Mouse (Mus musculus): ENCODE measurements around the gene Foxo4.

The Foxo4 gene

DNA sequence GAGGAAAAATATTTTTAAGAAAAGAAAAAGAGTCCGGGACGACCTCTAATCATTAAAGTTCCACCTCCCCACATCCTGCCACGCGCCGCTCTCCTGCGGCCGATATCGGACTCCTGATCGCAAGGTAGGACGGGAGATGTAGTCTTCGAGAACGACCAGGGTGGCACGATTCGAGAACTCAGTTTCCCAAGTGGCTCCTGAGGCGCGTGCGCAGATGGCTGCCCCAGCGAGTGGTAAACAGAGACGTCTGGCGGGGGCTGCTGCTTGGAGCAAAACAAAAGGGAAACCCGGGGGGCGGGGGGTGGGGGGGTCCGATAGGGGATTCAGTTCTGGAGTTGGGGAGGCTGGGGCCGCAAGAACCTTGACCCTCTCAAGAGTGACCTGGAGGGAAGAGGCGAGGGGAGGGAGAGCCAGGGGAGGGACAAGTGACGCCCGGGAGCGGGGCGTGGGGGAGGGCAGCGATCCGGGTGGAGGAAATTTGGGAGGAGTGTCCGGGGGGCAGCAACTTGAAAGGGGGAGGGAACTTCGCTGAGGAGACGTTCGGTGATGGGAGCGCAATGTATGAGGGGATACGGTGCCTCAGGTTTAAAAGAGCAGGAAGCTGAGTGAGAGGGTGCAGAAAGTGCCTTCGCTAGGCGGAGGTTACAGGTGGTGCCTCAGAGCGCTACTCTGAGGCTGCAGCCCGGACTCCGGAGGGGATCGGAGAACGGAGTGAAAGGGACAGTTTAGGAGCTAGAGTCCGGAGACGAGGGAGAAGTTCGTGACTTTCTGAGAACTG lies at the start of gene Foxo4:
TSS of gene Foxo4 (plus strand) at position 577 of the 778 bp plus-strand sequence.
- peak; percentile 92 for DNase-seq

DNA sequence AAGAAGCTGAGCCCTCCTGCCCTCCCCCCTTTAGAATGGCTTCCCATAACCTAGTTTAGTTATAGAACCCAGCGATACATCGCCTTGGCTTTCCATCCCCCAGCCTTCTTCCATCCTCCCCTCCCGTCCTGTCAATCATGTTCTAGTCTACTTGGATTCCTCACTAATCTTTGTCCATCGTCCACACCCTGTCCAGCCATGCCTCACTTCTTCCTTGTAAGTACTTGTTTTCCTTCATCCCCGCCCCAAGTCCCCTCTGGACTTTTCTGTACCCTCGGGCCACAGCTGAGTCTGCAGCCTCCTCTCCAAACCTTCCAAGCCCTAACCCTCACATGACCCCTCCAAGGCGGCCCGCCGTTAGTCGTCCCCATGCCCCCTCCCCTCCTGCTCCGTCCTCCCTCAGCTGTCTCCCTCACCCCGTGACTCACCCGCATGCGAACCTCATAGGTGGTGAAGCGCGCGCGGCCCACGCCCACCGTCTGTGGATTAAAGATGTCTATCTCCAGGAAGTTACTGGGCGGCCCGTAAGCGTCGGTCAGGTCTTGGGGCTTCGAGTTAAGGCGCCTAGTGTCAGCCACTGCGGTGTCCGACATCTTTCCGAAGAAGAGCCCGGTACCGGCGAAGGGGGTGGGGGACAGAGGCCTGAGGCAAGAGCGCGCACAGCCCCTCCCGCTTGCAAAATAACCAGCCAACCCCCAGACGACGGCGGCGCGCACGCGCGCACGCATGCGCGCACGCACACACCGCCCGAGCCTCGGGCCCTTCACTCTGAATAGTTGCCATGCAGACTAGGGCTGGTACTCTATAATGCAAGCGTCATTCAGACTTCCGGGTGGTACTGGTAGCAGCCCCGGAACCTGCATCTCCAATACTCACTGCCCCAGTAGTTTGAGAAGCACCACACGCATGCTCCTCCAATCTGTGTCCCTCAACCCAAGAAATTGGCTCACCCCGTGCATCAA lies 32.2 kb upstream of the Foxo4 start, which contains the start of gene Snx12:
TSS of gene Snx12 (minus strand) at position 730 of the 962 bp plus-strand sequence.
- peak; percentile 94 for DNase-seq

DNA sequence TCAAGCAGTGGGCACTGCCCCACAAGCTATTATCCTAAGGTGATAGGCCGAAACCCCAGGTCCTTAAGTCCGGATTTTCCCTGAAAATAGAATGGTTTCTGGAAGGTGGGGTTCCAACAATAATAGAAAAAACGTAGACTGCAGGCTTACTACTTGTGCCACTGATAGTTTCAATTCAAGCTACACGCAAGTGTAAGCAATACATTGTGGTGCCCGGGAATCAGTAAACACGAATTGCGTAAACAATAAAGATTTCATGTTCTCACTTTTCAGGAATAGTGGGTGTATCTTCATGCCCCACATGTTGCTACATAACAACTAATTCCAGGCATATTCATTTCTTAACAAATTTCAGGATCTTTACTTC lies 31.5 kb upstream of the Foxo4 start:
- DNase-seq = no peak

DNA sequence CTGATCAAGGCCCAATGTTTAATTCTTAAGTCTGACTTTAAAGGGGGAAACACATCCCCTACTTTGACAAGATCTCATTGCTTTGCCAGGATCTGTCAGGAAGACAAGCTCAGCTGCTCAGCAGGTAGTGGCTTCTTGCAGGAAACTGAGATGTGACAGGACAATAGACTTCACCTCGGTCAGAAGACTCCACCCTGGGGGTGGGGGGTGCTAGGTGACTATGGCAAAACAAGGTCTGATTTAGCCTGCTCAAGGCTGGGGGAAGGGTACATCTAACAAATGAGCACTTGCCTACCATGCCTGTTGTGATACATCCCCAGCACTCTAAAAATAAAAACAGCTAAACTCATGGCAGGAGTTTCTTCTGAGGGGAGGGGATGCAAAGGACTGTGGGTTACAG lies 9.3 kb upstream of the Foxo4 start:
- no peak for DNase-seq

DNA sequence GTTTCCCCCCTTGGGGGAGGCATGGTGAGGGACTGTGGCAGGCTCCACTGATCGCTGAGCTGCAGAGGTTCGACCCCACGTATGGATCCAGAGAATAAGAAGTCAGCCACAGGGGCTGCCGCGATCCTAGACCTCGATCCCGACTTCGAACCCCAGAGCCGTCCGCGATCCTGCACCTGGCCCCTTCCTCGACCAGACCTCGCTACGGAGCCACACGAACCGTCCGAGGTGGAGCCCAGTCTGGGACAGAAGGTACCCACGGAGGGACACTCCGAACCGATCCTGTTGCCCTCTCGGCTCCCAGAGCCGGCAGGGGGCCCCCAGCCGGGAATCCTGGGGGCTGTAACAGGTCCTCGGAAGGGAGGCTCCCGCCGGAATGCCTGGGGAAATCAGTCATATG lies 412 bp downstream of the Foxo4 start:
- no peak for DNase-seq

DNA sequence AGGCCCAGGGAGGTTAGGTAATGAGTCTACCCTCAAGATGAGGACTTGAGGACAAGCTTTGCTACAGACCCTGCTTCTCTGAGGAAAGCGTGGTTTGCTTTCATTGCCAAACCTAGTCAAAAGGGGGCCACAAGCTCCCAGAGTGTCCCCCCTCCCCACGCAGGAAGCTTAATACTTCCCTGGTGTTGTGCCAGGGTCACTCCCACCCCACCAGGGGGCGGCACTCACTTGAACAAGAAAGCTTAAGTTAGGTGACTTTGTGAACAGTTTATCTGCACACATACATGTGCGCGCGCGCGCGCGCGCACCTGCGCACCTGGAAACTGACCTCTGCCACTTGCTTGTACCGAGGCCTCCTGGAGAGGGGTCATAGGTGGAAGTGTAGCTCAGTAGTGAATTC lies 2.3 kb downstream of the Foxo4 start:
- peak; percentile 16 for DNase-seq

DNA sequence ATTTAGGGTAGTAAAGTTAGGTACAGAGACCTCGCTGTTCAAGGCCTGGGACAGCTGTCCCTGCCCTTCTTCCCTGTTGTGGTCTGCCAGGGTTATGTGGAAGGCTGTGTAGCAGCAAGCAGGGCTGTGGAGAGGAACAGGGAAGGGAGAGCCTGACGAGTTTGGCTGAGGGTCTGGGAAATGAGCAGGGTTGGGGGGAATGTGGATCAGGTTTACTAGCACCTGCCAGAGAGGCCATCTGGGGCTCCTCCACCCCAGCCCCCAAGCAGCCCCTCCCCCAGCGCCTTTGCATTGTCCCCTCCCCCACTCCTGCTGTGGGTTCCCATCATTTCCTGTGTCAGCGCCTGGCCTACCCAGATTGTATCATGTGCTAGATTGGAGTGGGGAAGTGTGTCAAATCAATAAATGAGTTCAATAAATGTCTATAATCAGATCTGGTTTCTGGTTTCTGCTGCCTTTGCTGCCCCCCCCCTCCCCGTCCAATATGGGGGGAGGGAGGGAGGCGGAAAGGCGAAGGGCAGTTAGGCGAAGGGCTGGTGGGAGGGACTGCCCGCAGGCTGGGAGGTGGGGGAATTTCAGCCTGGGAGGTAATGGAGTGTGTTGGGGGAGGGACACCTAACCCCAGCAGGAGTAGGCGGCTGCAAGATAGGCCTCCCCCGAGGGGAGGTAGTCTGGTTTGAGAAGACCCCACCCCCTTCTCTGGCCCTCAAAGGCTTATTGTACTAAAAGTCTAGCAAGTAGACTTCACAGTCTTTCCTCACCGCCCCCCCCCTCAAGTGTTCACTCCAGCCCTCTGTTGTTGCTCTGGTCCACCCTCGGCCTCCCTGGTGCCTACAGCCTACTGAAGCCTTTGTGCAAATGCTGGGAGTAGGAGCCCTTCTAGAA lies 6.4 kb downstream of the Foxo4 start:
- DNase-seq = no peak

DNA sequence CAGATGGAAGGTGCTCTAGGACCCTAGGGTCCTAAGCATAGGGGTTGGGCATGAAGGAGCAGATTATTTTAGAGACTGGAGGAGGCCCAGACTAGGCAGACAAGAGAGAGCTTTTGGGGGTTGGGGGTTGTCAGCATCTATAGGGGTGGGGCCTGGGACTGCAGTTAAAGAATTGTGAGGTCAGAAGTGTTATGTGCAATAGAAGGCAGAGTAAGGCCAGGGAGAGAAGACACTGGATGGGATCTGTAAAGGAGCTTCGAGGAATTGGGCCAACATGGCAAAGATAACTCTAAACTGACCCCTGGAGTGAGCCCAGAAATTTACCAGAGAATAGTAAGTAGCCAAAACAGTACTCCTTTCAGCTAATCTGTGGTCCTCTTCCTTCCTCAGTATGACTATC lies 9.6 kb downstream of the Foxo4 start, which contains the start of gene Gm614:
TSS of gene Gm614 (minus strand) at position 101 of the 400 bp plus-strand sequence.
- DNase-seq = no peak

DNA sequence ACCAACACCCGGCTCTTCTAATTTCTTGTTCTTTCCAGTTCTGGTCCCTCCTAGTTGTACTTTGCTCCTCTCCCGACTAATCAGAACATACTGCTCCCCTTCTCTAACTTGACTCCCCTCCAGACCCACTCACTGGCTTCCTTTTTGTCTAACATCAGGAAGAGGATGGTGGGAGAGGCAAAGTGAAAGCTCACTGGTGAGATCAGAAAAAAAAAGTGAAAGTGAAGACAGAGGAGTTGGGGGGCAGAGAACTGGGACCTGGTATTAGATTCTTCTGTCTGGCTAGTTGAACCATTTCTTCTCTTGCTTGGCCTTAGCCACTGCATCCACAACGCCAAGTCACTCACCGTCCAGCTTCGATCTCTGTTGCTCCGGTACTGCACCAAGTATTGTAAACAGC lies 12.3 kb downstream of the Foxo4 start:
- no peak for DNase-seq

DNA sequence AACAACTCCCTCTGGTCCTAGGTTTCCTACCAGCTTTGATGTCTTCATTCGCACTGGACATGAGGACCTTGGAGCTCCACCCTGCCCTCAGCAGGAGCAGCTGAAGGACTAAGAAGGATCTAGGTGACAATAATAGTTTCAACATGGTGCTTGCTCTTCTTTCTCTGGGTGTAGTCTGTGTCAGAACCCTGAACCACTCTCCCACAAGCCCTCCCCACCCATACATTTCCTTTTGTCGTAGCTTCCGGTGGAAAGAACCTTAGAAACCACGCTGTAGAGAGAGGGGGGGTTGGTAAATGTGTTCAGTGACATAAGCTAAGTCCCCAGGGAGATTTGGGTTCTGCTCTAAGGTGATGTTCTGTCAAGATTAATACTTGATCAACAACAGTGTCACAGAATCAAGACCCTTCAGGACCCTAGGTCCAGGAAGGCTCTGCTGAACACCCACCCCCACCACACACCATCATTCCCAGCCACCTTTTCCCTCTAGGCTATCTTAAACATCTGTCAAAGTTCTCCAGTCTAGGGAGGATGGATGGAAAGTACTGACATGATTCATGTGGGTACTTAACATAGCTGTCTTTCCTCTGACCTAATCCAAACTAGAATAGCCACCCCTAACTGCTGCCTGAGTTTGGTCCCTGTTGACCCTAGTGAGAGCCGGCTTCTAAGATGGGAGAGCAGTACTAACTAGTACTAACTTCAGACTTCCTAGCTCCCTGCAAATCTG lies 13.9 kb downstream of the Foxo4 start, which contains the start of gene Il2rg:
TSS of gene Il2rg (minus strand) at position 231 of the 730 bp plus-strand sequence.
- no peak for DNase-seq

DNA sequence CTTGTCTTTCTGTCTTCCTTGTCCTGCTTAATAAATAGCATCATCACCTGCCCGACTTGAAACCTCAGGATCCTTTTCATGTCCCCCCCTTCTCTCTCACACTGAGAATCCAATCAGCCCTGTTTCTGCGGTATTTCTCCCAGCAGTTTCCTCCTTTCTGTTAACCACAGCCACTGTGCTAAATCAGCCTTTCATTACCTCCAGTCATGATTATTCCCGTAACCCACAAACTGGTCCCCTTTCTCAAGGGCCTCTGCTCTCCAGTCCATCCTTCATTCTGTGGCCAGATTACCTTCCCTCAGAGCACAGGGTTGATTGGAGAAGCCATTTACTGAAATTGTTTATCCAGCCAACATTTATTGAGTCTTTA lies 14.4 kb downstream of the Foxo4 start, which contains the start of gene Gm20489:
TSS of gene Gm20489 (minus strand) at position 269 of the 370 bp plus-strand sequence.
- no peak for DNase-seq

DNA sequence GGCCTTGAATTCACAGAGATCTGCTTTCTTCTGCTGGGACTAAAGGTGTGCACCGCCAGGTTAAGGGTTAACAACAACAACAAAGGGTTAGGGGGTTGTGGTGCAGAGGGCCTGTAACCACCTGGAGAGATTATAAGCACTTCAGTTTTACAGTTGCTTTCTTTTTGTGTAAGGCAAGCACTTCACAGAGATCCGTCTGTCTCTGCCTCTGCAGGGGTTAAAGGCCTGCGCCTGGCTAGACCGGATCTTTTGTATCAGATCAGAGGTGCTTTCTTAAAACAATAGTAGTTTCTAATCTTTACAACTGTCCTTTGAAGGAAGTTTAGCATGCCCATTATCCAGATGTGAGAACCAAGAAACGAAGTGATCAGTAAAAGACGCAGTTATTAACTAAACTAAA lies 19.1 kb downstream of the Foxo4 start:
- DNase-seq = no peak

DNA sequence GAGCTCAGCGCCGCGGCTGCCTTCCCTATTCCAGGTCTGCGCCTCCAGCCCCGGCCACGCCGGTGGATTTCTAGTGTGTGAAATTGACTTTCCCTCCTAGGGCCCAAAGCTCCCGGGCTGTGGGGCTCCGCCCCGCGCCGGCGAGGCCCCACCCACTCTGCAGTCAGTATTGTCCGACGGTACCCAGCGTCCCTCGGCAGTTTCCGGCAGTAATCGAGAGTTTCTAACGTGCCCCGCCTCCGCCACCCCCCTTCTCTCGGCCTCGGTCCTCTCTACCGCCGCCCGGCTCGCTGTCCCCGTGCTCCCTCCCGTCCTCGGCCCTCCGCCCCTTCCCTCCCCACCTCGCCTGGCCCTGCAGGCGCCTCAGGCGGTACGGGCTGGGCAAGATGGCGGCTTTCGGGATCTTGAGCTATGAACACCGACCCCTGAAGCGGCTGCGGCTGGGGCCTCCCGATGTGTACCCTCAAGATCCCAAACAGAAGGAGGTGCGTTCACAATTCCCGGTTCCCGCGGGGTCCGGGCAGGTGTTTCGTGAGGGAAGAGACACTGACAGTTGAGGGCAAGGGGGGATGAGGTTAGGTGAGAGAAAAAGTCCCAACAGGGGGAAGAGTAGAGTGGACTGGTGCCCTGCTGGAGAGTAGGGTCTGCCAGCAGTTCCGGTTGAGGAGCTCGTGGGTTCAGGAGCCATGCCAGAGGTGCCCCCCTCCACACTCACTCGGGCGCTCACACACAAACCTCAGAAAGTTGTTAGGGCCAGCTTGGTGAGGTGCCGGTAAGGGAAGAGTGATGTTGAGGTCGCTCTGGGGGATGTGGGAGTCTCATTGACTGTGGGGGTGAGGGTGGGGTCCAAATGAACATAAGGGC lies 19.8 kb downstream of the Foxo4 start, which contains the start of gene Med12:
TSS of gene Med12 (plus strand) at position 156 of the 864 bp plus-strand sequence.
- DNase-seq = peak; percentile 93

DNA sequence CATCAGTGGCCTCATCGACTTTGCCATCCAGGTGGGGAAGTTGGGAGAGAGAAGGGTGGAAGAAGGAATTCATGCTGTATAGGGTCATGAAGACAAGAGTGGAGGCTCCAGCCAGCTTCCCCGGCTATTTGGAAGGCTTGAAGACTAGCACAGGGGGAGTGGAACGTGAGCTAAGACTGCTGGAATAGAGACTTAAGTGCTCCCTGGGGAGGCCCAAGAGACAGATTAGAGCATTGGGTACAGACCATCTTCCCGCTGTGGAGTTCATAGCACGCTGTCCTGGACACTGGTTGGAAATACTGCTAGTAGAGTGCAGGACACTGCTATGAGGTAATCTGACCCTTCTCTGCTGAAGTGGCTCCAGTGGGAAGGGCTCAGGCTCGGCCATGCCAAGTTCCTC lies 28.5 kb downstream of the Foxo4 start:
- DNase-seq = no peak

DNA sequence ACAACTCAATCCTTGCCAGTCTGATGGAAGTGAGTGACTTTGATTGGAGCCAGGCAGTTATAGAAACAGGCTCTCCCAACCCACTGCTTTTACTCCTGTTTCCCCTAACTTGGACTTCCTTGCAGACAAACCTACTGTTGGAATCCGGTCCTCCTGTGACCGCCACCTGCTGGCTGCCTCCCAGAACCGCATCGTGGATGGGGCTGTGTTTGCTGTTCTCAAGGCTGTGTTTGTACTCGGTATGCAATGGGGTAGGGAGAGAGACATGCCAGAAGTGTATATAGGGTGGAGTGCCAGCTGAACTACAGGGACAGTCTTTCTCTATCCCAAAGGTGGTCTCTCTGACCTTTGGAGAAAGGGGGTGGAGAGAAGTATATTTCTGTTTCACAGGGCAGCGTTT lies 31.2 kb downstream of the Foxo4 start:
- DNase-seq = peak; percentile 46

DNA sequence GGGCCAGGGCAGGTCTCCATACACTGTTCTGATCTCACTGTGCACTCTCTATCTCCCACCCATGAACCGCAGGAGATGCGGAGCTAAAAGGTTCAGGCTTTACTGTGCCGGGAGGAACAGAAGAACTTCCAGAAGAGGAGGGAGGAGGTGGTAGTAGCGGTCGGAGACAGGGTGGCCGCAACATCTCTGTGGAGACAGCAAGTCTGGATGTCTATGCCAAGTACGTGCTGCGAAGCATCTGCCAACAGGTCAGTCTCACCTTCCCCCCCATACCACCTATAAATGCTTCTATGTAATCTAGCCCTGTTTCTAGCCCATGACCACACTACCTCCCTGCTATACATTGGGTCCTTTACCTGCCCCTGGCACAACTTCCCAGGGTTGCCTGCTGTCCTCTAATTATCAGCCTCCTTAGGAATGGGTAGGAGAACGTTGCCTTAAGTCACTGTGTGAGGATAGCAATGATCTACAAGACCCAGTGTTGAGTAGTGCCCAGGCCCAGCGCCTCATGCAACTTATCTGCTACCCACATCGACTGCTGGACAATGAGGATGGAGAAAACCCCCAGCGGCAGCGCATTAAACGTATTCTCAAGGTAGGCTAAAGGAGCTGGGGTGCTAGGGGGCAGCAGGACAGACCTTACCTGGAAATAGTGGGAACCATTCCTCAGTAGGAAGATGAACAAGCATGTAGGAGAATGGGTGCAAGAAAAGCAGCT lies 31.8 kb downstream of the Foxo4 start:
- no peak for DNase-seq

DNA sequence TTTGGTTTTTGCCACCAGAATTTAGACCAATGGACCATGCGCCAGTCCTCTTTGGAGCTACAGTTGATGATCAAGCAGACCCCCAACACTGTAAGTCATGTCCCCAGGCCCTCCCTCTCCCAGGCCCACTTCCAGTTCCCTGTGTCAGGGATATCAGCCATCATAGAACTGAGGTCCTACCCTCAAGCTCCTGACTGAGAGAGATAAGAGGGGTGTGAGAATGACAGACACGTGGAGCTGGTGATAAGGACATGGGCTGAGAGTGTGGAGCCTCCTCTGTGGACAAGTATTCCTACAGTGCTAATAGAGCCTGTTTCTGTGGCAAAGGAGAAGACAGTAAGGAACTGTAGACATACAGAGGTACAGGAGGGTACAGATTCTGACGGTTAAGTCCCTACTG lies 33.2 kb downstream of the Foxo4 start:
- no peak for DNase-seq

DNA sequence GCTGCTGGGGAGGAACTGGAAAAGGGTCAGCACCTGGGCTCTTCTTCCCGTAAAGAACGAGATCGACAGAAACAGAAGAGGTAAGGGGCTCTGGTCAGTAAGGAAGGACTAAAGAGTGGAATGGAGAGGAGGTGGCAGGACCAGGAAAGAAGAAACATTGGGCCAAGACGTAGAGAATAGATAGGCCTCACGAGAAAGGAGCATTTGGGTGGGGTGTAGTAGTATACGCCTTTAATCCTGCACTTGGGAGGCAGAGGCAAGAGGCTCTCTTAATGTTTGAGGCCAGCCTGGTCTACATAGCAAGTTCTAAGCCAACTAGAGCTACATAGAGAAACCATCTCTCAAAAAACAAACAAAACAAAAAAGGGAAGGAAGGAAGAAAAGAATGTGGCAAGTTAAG lies 34.1 kb downstream of the Foxo4 start:
- no peak for DNase-seq

DNA sequence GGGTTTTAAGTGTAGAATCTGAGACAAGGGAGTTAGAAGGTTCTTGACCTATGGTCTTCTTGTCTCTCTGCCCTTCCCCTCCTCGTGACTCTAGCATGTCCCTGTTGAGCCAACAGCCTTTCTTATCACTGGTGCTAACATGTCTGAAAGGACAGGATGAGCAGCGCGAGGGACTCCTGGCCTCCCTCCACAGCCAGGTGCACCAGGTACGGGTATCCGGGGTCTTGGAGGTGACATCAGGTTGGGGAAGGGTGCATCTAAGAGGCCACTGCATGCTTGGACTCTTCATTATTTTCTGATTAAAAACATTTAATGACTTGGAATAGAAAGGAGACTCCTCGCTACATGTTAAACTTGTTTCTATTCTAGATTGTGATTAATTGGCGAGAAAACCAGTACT lies 34.7 kb downstream of the Foxo4 start:
- no peak for DNase-seq

DNA sequence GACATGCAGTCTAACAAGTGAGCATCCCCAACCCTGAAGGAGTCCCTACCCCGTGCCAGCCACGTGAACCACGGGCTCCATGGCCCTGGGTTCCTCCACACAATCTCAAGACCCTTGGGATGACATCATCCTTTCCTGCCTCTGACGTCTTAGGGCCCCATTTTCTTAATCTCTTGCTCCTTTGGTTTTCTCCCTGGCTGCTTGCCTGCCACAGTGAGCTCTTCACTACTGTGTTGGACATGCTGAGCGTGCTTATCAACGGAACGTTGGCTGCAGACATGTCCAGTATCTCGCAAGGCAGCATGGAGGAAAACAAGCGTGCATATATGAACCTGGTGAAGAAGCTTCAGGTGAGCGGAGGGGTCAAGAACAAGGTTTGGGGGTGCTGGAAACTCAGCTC lies 35.8 kb downstream of the Foxo4 start:
- DNase-seq = no peak

Data from kidney, adult 9 months (tissue).